Mouse (Mus musculus) gastrocnemius, adult 2 months (tissue): ENCODE measurements at regions not wholly inside any gene's neighbourhood (a gene's known extent, or its start where the extent isn't known, plus 50 kb on each side); places are given as distances from the start of the nearest gene placed in this dataset.
"Not testable (repeated sequence)": the region's sequence is repeated elsewhere in the genome, so short reads cannot be mapped to it uniquely, and the experiment has no call there.

ENCODE experiments used
- DNase-seq: peaks from one replicate; pipeline ENCODE4 v3.0.0; 2022
- H3K27ac ChIP-seq: fragments of 200-600 bp; 2 replicates; pipeline ENCODE4 v1.8.1; 2022; ENCODE audit warnings: mild to moderate bottlenecking
- H3K4me3 ChIP-seq: fragments of 200-600 bp; 2 replicates; pipeline ENCODE4 v1.8.1; 2022; ENCODE audit warnings: mild to moderate bottlenecking, moderate library complexity
- CTCF ChIP-seq: fragments of 200-600 bp; IDR thresholded peaks from 2 replicates; pipeline ENCODE4 v1.8.1; 2022; ENCODE audit warnings: antibody characterized with exemption, mild to moderate bottlenecking, moderate library complexity
- intact Hi-C: fragments of 180-260 bp; cut with DNase I; formaldehyde crosslinking; loops from one replicate; pipeline ENCODE4 v1.15.1; 2025

- Histone ChIP-seq H3K27ac (no peak overlapping the region), H3K4me3 (no peak overlapping the region; the same call in 1 of the 2 replicates)
- TF ChIP-seq CTCF = no peak
- intact Hi-C loops = no loop called here
- peak; percentile 87 for DNase-seq
Measured at GRCm38 (mm10) chr17:83020576-83020975, 194.5 kb upstream of the Pkdcc start.

- H3K27ac ChIP-seq = no peak overlapping the region
- intact Hi-C loops = loop anchor here (5.0 kb wide), 1 partner anchor 227 kb away; no protein-coding TSS in a partner anchor
- H3K4me3 ChIP-seq = no peak overlapping the region
- peak; percentile 67 for DNase-seq
- peak; percentile 97 for TF ChIP-seq CTCF
Measured at GRCm38 (mm10) chr17:83025340-83025816, 189.7 kb upstream of the Pkdcc start.

GRCm38 (mm10) chr17:83034914-83035573 is 180.0 kb upstream of the Pkdcc start:
- Histone ChIP-seq H3K4me3 (no peak overlapping the region), H3K27ac (no peak overlapping the region)
- no peak for DNase-seq
- no peak for TF ChIP-seq CTCF
- intact Hi-C loops = no loop called here

- no peak for TF ChIP-seq CTCF
- intact Hi-C loops = no loop called here
- Histone ChIP-seq H3K27ac (no peak overlapping the region), H3K4me3 (no peak overlapping the region)
- DNase-seq = no peak
Measured at GRCm38 (mm10) chr17:83035574-83035918, 179.5 kb upstream of the Pkdcc start.

- Histone ChIP-seq H3K27ac (no peak overlapping the region), H3K4me3 (no peak overlapping the region)
- no peak for TF ChIP-seq CTCF
- DNase-seq = no peak
- intact Hi-C loops = no loop called here
Measured at GRCm38 (mm10) chr17:83039563-83039962, 175.5 kb upstream of the Pkdcc start.

- Histone ChIP-seq H3K4me3 (peak overlapping the region; percentile 58), H3K27ac (no peak overlapping the region; the same call in 1 of the 2 replicates)
- peak; percentile 22 for DNase-seq
- intact Hi-C loops = loop anchor here (1.0 kb wide), 1 partner anchor 208 kb away; no protein-coding TSS in a partner anchor
- TF ChIP-seq CTCF = no peak
Measured at GRCm38 (mm10) chr17:83044515-83044914, 170.6 kb upstream of the Pkdcc start.

GRCm38 (mm10) chr17:83049972-83050535 is 165.0 kb upstream of the Pkdcc start:
- Histone ChIP-seq H3K4me3 (no peak overlapping the region), H3K27ac (no peak overlapping the region)
- no peak for TF ChIP-seq CTCF
- no peak for DNase-seq
- intact Hi-C loops = no loop called here

GRCm38 (mm10) chr17:83050591-83051197 is 164.4 kb upstream of the Pkdcc start:
- intact Hi-C loops = no loop called here
- Histone ChIP-seq H3K4me3 (no peak overlapping the region), H3K27ac (no peak overlapping the region)
- DNase-seq = no peak
- TF ChIP-seq CTCF = no peak

GRCm38 (mm10) chr17:83052613-83053140 is 162.4 kb upstream of the Pkdcc start:
- no peak overlapping the region for H3K4me3 ChIP-seq
- H3K27ac ChIP-seq = no peak overlapping the region
- TF ChIP-seq CTCF = no peak
- intact Hi-C loops = no loop called here
- DNase-seq = no peak

- H3K4me3 ChIP-seq = no peak overlapping the region
- no peak for TF ChIP-seq CTCF
- DNase-seq = no peak
- intact Hi-C loops = no loop called here
- H3K27ac ChIP-seq = no peak overlapping the region
Measured at GRCm38 (mm10) chr17:83057832-83058231, 157.3 kb upstream of the Pkdcc start.

- Histone ChIP-seq H3K27ac (no peak overlapping the region), H3K4me3 (no peak overlapping the region)
- no peak for TF ChIP-seq CTCF
- intact Hi-C loops = no loop called here
- no peak for DNase-seq
Measured at GRCm38 (mm10) chr17:83061843-83062242, 153.2 kb upstream of the Pkdcc start.

- intact Hi-C loops = no loop called here
- Histone ChIP-seq H3K4me3 (no peak overlapping the region), H3K27ac (no peak overlapping the region)
- DNase-seq = no peak
- no peak for TF ChIP-seq CTCF
Measured at GRCm38 (mm10) chr17:83063848-83064247, 151.2 kb upstream of the Pkdcc start.

- H3K4me3 ChIP-seq, DNase-seq, intact Hi-C loops, H3K27ac ChIP-seq: not testable (repeated sequence)
Measured at GRCm38 (mm10) chr17:83064376-83064775, 150.7 kb upstream of the Pkdcc start.
